Mouse (Mus musculus): ENCODE results near the gene Prr18.

Gene Prr18

DNA sequence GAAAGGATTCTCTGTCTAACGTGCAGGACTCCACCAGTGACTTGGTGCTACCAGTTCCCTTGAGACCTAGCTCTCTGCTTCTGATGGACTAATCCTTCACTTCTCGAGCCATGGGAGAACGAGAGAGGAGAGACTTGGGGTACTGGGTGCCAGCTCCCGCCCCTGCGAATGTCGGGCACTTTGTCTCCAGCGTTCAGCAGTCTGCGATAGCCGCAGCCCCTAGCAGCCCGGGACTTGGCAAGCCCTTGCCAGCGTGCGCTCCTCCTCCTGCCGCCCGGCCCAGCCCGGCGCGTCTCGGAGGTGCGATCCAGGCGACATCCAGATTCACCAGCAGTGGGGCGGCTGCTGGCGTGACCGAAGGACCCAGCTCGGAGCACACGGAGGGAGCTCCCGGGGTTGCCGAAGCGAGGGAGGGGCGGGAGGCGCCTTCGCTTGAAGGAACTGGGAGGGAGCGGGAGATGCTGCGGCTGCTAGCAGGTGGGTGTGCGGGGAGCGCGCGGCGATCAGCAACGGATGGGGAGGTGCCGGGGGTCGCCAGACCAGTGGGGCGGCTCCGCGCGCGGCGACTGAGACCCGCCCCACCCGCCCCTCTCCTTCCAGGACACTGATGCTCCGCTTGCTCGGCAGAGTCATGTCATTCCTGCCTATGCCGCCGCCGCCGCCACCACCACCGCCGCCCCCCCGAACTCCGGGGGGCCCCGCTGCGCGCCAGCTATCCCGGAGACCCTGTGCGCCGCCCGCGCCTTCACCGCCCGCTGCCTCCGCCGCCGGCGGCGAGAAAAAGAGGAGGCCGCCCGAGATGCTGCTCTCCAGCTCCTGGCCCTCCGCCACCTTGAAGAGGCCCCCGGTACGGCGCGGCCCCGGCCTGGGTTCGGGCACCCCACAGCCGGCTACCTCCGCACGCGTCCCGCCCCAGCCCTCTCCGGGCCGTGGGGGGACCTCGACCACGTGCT is 3.4 kb downstream of the Prr18 start:
- intact Hi-C loops (cut with DNase I), result no loop called here

GRCm38 (mm10) chr17:8341360-8341963 is 4.2 kb downstream of the Prr18 start:
- intact Hi-C loops (cut with DNase I), result no loop called here

DNA sequence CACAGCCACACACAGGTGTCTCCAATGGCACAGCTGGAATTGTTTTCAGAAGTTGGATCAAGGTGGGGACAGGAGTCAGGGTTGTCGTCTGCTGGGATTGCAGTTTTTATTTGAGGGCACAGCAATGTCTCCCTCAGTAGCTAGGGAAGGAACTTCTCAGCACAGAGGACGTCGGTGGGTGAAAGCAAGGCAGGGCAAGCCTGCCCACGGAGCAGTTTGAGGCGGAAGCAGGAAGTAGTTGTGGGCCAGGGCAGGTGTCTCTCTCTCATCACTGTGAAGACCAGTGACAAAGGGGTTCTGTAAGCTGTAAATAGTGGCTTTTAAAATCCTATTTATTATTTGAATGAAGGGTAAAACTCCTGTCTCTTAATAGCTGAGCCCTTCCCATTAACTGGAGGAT is 5.4 kb downstream of the Prr18 start:
- intact Hi-C loops (cut with DNase I), result no loop called here

DNA sequence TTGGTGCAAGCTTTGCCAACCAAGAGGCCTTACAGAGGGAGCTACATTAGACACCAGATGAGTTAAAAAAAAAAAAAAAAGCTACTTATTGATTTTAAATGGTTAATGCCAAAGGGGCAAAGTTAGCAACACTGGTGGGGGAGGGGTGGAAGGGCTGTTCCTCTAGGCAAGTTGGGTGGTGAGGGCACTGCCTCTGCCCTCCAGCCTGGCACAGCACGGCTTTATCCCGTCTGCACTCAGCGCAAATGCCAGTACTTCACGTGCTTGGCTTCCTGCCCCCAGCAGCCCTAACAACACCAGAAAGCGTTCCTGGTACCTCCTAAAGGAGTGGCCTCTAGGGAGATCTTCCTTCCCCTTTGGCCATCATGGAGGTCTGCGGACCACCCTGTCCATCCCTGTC is 6.2 kb downstream of the Prr18 start:
- intact Hi-C loops (cut with DNase I), result no loop called here

DNA sequence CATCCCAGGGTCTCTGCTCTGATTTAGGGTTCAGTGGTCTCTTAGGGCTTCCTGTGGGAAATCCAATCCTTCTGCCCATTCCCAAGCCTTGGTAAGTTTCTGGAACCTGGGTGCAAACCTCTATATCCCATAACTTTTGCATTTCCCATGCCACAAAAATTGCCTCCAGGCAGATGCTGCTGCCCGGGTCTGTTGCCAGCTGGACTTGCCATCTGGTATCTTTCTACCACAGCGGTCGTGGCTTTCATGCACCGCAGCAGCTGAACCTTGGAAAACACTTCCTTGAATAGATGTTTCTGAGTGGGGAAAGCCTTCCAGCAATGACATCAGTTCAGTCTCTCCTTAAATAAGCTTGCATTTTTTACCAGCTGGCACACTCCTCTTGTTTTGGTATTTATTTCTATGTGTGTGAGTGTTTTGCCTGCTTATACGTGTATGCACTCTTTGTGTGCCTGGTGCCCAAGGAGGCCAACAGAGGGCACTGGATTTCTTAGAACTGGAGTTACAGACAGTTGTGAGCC is 10.6 kb downstream of the Prr18 start:
- intact Hi-C loops (cut with DNase I), result no loop called here

DNA sequence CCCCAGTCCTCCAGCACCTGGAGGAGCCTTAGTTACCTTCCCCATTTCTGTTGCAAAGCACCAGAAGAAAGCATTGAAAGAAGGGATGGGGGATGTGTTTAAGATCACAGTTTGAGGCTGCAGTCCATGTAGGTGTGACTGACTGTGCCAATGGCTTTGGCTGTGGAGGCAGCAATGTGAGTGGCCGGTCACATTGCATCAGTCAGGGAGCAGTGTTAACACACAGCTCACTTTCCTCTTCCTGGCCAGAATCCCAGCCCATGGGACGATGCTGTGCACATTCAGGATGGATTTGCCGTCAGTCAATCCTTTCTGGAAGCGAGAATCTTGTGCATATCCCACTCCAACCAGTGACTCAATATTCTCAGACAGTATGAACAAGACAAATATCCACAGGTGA is 11.7 kb downstream of the Prr18 start:
- intact Hi-C loops (cut with DNase I), result no loop called here

DNA sequence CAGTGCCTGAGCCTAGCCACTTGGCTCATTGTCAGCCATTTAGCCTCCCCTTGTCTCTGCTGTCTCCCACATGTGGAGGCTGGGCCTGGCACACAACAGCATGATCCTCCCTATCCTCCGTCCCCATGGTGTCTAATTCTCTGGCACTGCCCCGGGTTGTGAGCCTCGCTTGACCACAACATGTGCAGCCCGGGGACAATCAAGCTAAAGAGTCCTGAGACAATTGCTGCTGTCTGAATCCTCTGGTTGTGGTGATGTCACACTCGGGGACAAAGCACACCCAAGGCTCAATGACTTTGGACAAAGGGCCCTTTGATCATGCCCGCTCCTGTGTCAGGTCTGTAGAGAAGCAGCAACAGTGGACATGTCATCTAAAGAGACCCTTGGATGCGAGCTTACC is 13.8 kb downstream of the Prr18 start:
- intact Hi-C loops (cut with DNase I), result no loop called here

DNA sequence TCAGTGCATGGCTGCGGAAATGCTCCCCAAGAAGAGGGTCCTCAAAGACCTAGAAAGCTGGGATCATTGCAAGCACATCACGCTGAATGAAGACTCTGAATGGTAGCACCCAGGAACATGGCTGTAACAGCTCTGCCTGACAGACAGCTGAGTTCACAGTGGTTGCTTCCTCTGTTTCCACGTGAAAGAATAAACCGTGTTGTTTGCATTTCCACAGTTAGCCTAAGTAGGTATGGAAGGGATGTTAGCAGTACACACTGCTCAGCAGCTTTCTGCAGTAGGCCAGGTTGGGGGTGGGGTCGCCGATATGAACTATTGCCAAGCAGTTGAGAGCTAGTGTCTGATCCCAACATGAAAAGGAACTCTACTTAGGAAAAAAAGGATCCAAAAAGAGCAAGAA is 18.4 kb downstream of the Prr18 start, which contains the start of gene T2:
TSS of gene T2 (plus strand) at position 301 of the 400 bp plus-strand sequence.
- intact Hi-C loops (cut with DNase I), result no loop called here

DNA sequence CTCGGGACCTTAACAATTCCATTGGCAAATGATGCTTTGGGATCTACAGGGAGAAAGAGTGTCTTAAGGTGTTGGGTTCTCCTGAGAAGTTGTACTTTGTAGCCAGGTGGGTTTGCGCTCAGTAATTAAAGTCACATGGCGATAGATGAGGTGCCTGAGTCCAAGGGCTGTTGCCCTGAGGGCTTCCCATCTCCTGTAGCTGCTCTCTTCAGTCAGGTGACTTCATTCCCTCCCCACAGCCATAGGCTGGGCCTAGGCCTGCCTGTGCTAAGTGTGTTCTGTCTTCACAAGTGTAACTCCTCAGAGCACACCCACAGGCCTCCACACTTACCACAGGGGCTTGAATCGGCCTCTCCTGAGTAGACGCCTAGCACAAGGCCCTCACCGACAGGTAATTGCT is 20.2 kb downstream of the Prr18 start:
- intact Hi-C loops (cut with DNase I), result no loop called here

DNA sequence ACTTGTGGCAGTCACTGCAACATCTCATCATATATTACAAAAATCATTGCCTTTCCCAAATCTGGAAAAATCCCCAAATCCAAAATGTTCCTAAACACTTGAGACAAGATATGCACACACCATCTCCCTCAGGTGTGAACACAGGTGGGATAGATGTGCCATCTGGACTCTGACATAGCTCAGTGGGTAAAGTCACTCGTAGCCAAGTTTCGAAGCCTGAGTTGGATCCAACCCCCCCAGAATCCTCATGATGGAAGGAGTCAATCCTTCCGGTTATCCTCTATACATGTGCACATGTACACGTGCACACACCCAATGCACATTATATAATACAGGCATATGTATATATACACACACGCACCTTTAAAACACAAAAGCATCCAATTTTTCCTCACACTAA is 23.6 kb downstream of the Prr18 start:
- intact Hi-C loops (cut with DNase I), result no loop called here

DNA sequence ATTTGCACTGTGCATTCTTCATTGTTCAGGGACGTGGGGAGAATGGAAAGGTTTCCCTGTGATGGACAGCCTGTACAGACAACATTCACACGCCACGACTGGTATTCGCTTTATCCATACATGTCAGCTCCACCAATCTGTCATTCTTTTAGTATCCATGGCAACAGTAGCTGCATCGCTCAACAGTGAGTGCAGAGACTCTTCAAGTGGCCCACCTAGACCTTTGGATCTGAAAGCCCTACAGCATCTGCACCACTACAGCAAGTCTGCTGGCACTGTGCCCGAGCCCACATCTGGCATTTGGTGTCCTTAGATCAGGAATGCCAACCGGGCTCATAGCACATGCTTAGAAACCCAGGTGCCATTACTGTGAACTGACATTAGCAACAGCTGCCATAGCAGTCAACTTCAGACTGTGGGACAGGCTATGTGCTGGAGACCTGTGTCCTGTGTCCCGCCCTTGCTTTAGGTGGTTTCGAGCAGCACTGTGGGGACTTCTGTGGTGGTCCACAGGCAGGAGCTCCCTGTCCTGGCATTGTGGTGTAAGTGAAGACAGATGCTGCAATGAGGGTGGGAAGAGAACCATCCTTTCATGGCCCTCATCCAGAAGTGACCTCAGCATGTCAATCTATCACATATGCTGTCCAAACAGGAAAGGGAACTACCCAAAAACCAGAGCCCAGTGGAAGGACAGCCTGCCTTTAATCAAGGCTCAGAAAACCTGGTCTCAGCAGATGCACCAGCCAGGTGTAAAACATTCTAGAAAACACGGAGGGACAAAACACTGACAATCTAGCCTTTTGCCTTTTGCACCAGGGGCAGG is 24.2 kb downstream of the Prr18 start:
- intact Hi-C loops (cut with DNase I), result no loop called here

GRCm38 (mm10) chr17:8367514-8368480 is 30.5 kb downstream of the Prr18 start:
- intact Hi-C loops (cut with DNase I), result loop anchor here (5.0 kb wide), 1 partner anchor 55 kb away; the partner anchor contains the start of gene Sft2d1

DNA sequence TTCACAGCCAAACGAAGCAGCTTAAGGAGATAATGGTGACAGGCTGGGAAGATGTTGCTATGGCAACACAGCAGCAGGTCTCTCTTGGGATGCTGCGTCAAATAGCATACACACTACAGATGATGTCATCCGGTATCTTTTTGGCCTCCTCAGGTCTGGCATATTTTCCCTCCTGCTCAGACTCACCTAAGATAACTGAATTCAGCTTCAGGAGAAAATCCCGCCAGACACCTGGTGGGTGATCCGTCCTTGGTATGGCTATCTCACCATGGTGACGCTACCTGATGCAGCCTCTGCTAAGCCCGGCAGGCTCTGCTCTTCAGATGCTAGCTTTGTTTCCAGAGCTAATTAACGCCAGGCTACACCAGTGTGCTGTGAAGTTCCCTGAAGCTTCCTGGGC is 31.3 kb downstream of the Prr18 start:
- intact Hi-C loops (cut with DNase I), result loop anchor here (5.0 kb wide), 1 partner anchor 56 kb away; the partner anchor contains the start of gene Sft2d1

DNA sequence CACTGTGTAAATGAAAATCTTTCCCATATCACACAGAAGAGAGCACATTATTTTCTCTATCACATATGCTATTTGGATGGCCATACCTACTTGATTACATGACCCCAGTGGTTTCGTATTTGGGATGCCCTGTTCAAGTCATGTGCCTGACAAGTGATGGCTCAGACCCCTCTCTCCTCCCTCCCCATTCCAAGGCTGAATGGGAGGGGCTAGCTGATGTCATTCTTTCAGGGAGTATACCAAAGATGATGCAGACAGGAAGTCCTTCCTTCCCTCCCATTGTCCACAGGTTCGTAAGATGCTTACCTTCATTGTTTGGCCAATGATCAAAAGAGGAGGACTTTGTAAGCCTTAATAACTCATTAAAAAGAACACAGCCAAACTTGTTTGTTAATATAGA is 31.9 kb downstream of the Prr18 start:
- intact Hi-C loops (cut with DNase I), result loop anchor here (5.0 kb wide), 1 partner anchor 57 kb away; the partner anchor contains the start of gene Sft2d1

- intact Hi-C loops (cut with DNase I), result loop anchor here (10.0 kb wide), 1 partner anchor 176 kb away; no protein-coding TSS in a partner anchor
These were observed 33.5 kb downstream of the Prr18 start for GRCm38 (mm10) chr17:8370634-8371229.

- intact Hi-C loops (cut with DNase I), result loop anchor here (1.0 to 10.0 kb wide), 2 partner anchors 108 to 177 kb away; no protein-coding TSS in a partner anchor
These were observed 34.6 kb downstream of the Prr18 start for GRCm38 (mm10) chr17:8371834-8372233.

GRCm38 (mm10) chr17:8372286-8373046 is 35.2 kb downstream of the Prr18 start:
- intact Hi-C loops (cut with DNase I), result loop anchor here (1.0 to 10.0 kb wide), 2 partner anchors 108 to 178 kb away; no protein-coding TSS in a partner anchor

DNA sequence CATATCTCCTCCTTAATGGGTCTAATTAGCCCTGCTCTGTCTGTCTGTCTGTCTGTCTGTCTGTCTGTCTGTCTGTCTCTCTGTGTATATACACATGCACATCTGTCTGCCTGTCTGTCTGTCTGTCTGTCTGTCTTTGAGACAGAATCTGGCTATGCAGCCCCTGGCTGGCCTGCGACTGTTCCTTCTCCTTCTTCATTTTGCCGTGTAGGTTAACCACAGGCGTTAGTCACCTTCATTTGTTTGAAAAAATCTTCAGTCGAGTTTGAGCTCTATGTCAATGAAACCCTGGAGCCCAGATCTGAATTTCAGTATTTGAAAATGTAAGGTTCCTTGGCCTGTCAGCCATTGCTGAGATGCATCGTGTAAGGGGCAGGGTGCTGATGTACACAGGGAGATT is 40.0 kb downstream of the Prr18 start:
- intact Hi-C loops (cut with DNase I), result loop anchor here (10.0 kb wide), 1 partner anchor 182 kb away; no protein-coding TSS in a partner anchor

DNA sequence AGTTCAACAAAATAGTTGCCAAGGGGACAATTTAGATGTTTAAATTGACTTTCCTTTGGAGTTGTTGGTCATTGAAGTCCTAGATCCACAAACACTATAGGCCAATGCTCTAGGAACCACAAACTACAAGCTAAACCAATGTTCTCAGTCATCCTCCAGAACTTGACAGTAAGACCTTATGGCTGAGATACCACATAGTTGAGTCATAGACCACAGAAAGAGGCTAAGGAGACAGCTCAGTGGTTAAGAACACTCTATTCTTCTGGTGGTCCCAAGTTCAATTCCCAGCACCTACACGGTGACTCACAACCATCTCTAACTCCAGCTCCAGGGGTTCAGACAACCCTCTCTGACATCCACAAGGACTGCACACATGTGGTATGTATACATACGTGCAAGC is 48.2 kb downstream of the Prr18 start:
- intact Hi-C loops (cut with DNase I), result no loop called here
